Mouse (Mus musculus) MEL-GATA-1-ER (cell line): ENCODE data around the gene Samd14.
"Not testable (repeated sequence)": the region's sequence is repeated elsewhere in the genome, so short reads cannot be mapped to it uniquely, and the experiment has no call there.

Experiments
- DNase-seq: peaks from one replicate; pipeline ENCODE4 v3.0.0-alpha.2; 2012; ENCODE audit warnings: low read depth; ENCODE audit errors: extremely low read depth

The Samd14 gene

GRCm38 (mm10) chr11:95009629-95010014 lies at the start of gene Samd14:
Samd14 (plus strand) TSS chr11:95009879.
- no peak for DNase-seq

GRCm38 (mm10) chr11:94962534-94963101 lies 47.1 kb upstream of the Samd14 start:
- no peak for DNase-seq

GRCm38 (mm10) chr11:94967419-94967818 lies 42.3 kb upstream of the Samd14 start, which contains the start of gene Hils1:
Hils1 (plus strand) TSS chr11:94967593.
- DNase-seq, result no peak

DNA sequence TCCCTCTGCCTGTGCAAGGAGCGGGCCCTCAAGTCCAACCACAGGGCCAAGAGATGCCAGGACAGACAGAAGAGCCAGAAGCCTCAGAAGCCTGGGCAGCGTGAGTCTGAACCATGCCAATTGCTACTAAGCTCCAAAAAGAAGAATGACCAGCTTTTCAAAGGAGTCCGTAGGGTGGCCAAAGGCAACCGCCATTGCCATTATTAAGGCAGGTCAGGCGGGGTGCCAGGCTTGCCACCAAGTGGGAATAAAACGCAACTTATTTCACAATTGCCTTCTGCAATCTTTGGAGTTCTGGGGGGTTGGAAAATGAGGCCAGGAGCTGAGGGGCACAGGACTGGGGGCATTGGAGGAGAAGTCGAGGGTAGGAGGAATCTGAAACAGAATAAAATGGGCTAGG lies 41.5 kb upstream of the Samd14 start:
- DNase-seq, result no peak

DNA sequence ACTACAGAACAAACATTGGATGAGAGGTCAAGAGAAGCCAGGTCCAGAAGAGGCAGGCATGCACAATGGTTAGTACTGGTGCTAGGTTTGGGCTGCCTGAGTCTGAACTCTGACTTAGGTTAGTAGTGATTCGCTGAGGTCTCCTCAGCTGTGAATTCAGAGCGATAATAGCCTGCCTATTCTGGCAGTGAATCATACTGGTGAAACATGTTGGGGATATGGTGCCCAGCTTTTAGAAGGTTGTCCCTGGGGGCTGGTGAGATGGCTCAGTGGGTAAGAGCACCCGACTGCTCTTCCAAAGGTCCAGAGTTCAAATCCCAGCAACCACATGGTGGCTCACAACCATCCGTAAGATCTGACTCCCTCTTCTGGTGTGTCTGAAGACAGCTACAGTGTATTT lies 40.0 kb upstream of the Samd14 start:
- DNase-seq, result not testable (repeated sequence)

GRCm38 (mm10) chr11:94970210-94970943 lies 39.3 kb upstream of the Samd14 start:
- no peak for DNase-seq

GRCm38 (mm10) chr11:94971895-94972615 lies 37.6 kb upstream of the Samd14 start:
- no peak for DNase-seq

DNA sequence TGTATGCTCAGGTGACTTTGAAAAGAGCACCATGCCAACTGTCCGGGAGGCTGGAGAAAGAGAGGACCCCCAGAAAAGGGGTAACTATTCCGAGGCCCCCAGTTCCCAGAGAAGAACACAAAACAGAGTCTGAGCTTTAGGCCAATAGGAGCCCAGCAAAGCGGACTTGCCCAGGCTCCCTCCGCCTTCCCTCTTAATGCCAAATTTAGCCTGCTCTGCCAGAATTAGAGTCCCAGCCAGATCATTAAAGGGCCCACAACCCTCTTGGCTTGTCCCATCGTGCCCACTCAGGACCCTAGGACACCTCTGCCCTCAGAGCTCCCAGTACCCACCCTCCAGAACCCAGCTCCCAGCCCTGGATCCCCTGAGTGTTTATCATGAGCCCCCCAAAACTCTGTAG lies 36.8 kb upstream of the Samd14 start:
- DNase-seq, result no peak

DNA sequence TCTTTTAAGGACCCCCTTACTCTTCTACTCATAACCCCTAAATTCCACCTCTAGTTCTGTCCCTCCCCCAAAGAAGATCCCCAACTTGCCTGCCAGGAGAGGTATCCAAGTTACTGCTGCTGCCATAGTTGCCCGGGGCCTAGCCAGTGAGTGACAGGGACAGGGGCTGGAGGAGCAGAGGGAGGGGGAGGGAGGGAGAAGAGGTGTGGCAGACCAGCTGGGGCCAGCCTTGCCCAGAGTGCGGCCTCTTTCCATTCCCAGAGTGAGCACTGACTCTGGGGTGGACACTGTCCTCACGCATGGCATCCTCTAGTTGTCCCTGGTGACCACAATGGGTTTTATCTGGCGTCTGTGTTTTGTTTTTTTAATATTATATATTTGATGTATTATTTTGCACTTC lies 36.4 kb upstream of the Samd14 start:
- no peak for DNase-seq

GRCm38 (mm10) chr11:94974951-94975350 lies 34.7 kb upstream of the Samd14 start:
- no peak for DNase-seq

DNA sequence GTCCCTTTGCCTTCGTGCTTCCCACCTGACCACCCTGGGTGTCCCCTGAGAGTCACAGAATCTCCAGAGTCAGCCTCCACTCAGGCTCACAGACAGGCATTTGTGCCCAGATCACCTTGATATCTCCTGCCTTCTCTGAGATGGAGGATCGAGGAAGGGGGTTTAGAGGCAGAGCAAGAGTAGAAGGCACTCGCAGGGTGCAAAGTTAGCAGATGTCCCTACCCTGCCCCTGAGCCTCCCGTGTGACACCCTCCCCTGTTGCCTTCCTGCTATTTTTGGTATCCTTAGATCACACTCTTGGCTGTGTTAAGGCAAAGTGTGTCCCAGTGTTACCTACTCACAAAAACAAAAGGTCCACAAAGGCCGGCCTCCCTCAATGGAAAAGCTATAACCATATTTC lies 33.5 kb upstream of the Samd14 start, which contains the start of gene Sgca:
Sgca (minus strand) TSS at position 129 of the 400 bp plus-strand sequence.
- no peak for DNase-seq

DNA sequence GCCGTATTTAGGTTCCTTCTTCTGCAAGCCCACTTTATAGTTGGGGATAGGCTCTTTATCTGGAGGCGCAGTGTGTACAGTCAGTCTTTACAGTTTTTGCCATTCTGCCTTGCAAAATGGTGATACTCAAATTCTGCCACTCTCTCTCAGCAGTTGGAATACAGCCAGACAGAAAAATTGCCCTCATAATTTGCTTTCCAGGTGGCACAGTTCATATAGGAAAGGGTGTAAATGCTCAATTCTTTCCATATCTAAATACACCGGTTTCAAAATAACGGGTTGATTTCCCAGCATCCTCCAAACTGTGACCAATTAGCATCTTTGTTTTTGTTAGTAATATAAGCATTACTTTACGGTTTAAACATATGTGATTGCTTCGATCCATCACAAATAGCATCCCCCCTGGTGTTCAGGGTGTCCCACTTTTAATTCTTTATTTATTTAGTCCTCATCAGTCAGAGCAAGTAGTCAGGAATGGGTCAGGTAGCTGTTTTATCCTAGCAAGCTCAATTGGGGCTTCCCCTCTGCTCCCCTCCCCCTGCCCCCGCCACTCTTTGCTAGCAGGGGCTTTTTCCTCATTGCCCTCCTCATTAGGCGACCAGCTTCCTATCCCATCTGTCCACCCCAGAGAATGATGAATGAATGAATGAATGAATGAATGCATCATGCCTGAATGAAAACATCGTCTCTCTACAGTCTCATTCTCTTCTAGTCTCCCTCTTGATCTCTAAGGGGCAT lies 31.3 kb upstream of the Samd14 start:
- no peak for DNase-seq

- peak; percentile 80 for DNase-seq
Observed at GRCm38 (mm10) chr11:94978947-94979346, 30.7 kb upstream of the Samd14 start.

DNA sequence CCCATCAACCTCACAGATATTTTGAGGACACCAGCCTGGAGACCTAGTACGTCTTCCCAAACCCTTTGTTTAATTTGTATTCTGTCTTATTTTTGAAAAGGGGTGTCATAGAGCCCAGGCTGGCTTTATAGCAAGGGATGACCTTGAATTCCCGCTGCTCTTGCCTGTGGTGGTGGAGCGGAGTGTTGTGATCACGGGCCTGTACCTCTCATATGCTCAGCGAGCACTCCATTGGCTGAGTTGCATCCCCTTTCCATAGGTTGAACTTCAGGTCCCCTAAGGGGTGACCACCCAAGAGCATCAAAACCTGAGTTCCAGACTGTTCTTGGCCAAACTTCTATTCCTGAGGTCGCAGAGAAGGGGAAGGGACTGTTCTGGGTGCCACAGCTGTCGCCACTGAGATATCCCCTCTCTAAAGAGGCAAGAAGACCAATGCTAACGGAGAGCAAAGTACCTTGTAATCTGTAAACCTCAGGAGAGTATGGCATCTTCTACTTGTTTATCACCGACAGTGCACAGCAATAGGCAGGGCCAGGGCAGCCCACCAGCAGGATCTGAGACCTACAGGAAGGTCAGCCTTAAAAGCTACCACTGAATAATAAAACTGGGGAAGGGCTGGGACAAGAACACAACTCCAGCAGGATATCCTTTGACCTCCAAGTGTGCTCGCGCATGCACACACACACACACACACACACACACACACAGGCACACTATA lies 30.1 kb upstream of the Samd14 start:
- no peak for DNase-seq

GRCm38 (mm10) chr11:94985140-94985539 lies 24.5 kb upstream of the Samd14 start:
- no peak for DNase-seq

DNA sequence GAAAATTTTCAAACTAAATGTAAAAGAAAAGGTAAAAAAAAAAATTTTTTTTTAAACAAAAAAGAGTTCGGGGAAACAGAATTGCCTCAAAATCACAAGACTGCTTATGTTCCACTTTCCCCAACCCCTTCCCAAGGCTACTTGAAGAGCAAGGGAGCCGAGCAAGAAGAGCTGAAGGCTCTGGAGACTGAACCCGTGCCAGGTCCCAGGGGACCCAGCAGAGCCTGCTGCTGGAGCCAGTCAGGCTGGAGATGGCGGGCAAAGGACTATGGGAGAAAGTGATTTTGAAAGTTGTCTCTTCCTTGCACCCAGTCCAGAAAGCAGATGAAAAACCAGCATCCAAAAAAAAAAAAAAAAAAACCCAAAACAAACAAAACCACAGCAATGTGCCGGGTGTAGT lies 23.9 kb upstream of the Samd14 start:
- DNase-seq, result no peak

- DNase-seq, result no peak
Observed at GRCm38 (mm10) chr11:94986435-94986834, 23.2 kb upstream of the Samd14 start.

- DNase-seq, result no peak
Observed at GRCm38 (mm10) chr11:94987341-94987740, 22.3 kb upstream of the Samd14 start.

DNA sequence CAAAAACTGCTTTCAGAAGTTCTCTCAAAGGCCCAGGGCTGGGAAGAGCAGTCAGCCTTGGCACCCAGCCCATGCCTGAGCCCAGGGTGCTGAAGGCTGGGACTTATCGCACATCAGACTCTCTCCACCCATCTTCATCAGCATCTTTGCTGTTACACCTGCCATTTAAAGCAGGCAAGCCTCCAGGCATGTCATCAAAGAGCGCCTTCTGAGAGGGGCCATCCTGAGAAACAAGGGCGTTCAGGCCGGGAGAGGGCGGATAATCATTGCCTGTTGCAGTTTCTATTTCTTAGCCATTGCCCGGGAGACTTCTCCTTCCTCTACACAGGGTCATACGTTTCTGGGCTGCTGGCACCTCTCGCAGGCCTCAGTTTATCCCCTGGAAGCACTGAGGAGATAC lies 21.8 kb upstream of the Samd14 start:
- DNase-seq, result no peak

DNA sequence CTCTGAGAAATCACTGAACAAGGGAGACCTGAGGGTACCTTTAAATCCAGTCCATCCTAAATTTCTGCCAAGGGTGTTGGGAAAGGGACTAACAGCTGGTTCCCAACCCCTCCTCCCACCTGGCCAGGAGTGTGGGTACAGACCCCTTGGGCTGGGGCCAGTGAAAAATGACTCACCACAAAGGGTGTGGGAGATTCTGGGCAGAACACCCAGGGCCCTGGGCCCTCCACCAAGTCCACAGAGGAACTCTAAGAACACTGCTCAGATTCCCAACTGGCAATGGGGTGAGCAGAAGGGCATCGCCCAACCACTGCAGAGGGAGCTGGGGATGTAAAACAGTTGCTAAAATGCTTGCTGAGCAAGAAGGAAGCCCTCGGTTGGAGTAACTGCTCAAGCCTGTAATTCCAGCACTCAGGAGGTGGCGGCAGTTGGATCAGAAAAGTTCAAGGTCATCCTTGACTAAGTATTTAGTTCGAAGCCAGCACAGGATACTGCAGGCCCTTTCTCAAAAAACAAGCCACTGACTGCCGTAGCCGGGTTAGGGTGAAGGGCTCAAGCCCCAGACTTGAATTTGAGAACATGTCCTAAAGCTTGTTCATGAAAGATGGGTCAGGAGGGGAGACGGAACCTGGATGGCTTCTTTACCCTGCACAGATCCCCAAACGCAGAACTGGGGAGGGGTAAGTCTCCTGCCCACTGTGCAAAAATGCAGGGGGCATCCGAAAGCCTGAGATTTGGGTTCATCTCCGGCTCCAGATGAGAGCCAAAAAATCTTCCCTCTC lies 20.7 kb upstream of the Samd14 start:
- DNase-seq, result no peak
